Mouse (Mus musculus): ENCODE results near the gene Pcdh20. TPM values are rescaled to one million over a fixed set of nuclear protein-coding genes. Genes with fewer than 3 reads are reported as not detected.
A peak's percentile ranks its signal among the peaks of the same experiment; 100 is the strongest.

The Pcdh20 gene
- polyA plus RNA-seq (2012; rRNA removed): 0.99 and 1.1 TPM in 2 replicates
- 2.2 and 2.5 TPM in 2 replicates for polyA plus RNA-seq (2014; fragmentation: Nextera tagmentation; extraction: Ambion mirVana)

GRCm38 (mm10) chr14:88470495-88471434 is at the start of gene Pcdh20:
Gene Pcdh20 (minus strand): TSS chr14:88471396.
- no peak for TF ChIP-seq POLR2A (IDR thresholded peaks at IDR 0.05; ENCODE audit: borderline replicate concordance, extremely low read depth, insufficient read depth, insufficient read length)
- Histone ChIP-seq H3K36me3 (ENCODE audit: control insufficient read depth, insufficient read depth, low read length) (no peaks in the 10 kb centered on the region), H3K9ac (ENCODE audit: low read depth, low read length, severe bottlenecking) (peak within 1 kb of the TSS; percentile 39), H3K27ac (replicated peaks; ENCODE audit: low read depth, low read length) (no peak within 1 kb of the TSS), H3K4me1 (ENCODE audit: control insufficient read depth, insufficient read depth, low read length) (0 out of 2 replicates have a peak, but pooled peaks cover 2% of the 10 kb centered on the region), H3K4me3 (replicated peaks; ENCODE audit: low read length) (peak within 1 kb of the TSS; percentile 40), H3K9me3 (ENCODE audit: control insufficient read depth, low read length) (no peaks in the 10 kb centered on the region), H3K4me2 (replicated peaks; ENCODE audit: low read depth, low read length, severe bottlenecking) (peak within 1 kb of the TSS; percentile 67), H3K27me3 (ENCODE audit: control insufficient read depth, insufficient read depth, low read length) (peaks cover 12% of the 10 kb centered on the region)
- DNase-seq (ENCODE audit: low spot score): peak; percentile 13
- 2% methylated on average over 29 of the region's 29 CpGs for WGBS
- peak; percentile 60 for ATAC-seq (ENCODE audit: low FRiP score, low read depth)

- H3K27ac ChIP-seq (replicated peaks; ENCODE audit: low read depth, low read length): no peak overlapping the region
- H3K4me2 ChIP-seq (replicated peaks; ENCODE audit: low read depth, low read length, severe bottlenecking): no peak overlapping the region
- H3K27me3 ChIP-seq (ENCODE audit: control insufficient read depth, insufficient read depth, low read length): no peaks in the 10 kb centered on the region
- no peak overlapping the region for H3K4me3 ChIP-seq (replicated peaks; ENCODE audit: low read length)
- no peak overlapping the region for H3K9ac ChIP-seq (ENCODE audit: low read depth, low read length, severe bottlenecking)
- H3K36me3 ChIP-seq (ENCODE audit: control insufficient read depth, insufficient read depth, low read length): no peaks in the 10 kb centered on the region
- 53% methylated on average over 3 of the region's 3 CpGs for WGBS
- peak; percentile 30 for DNase-seq (ENCODE audit: low spot score)
- ATAC-seq (ENCODE audit: low FRiP score, low read depth): no peak
- TF ChIP-seq POLR2A (IDR thresholded peaks at IDR 0.05; ENCODE audit: borderline replicate concordance, extremely low read depth, insufficient read depth, insufficient read length): no peak
- H3K9me3 ChIP-seq (ENCODE audit: control insufficient read depth, low read length): no peaks in the 10 kb centered on the region
- no peaks in the 10 kb centered on the region for H3K4me1 ChIP-seq (ENCODE audit: control insufficient read depth, insufficient read depth, low read length)
Measured at GRCm38 (mm10) chr14:88479909-88480308, 8.7 kb upstream of the Pcdh20 start.

- peak overlapping the region; percentile 67 for H3K4me2 ChIP-seq (replicated peaks; ENCODE audit: low read depth, low read length, severe bottlenecking)
- H3K27ac ChIP-seq (replicated peaks; ENCODE audit: low read depth, low read length): no peak overlapping the region
- no peaks in the 10 kb centered on the region for H3K9me3 ChIP-seq (ENCODE audit: control insufficient read depth, low read length)
- H3K27me3 ChIP-seq (ENCODE audit: control insufficient read depth, insufficient read depth, low read length): peaks cover 12% of the 10 kb centered on the region
- ATAC-seq (ENCODE audit: low FRiP score, low read depth) (no peak), DNase-seq (ENCODE audit: low spot score) (peak; percentile 9)
- peak overlapping the region; percentile 40 for H3K4me3 ChIP-seq (replicated peaks; ENCODE audit: low read length)
- 3% methylated on average over 9 of the region's 9 CpGs for WGBS
- H3K36me3 ChIP-seq (ENCODE audit: control insufficient read depth, insufficient read depth, low read length): no peaks in the 10 kb centered on the region
- 0 out of 2 replicates have a peak, but pooled peaks cover 2% of the 10 kb centered on the region for H3K4me1 ChIP-seq (ENCODE audit: control insufficient read depth, insufficient read depth, low read length)
- H3K9ac ChIP-seq (ENCODE audit: low read depth, low read length, severe bottlenecking): peak overlapping the region; percentile 36; the same call in 1 of the 2 replicates
- TF ChIP-seq POLR2A (IDR thresholded peaks at IDR 0.05; ENCODE audit: borderline replicate concordance, extremely low read depth, insufficient read depth, insufficient read length): no peak
Measured at GRCm38 (mm10) chr14:88469956-88470355, 1.2 kb downstream of the Pcdh20 start.

GRCm38 (mm10) chr14:88469361-88469760 is 1.8 kb downstream of the Pcdh20 start:
- H3K9ac ChIP-seq (ENCODE audit: low read depth, low read length, severe bottlenecking): peak overlapping the region; percentile 36; the same call in 1 of the 2 replicates
- 0 out of 2 replicates have a peak, but pooled peaks cover 2% of the 10 kb centered on the region for H3K4me1 ChIP-seq (ENCODE audit: control insufficient read depth, insufficient read depth, low read length)
- ATAC-seq (ENCODE audit: low FRiP score, low read depth) (no peak), DNase-seq (ENCODE audit: low spot score) (peak; percentile 6)
- no peak for TF ChIP-seq POLR2A (IDR thresholded peaks at IDR 0.05; ENCODE audit: borderline replicate concordance, extremely low read depth, insufficient read depth, insufficient read length)
- H3K9me3 ChIP-seq (ENCODE audit: control insufficient read depth, low read length): no peaks in the 10 kb centered on the region
- peak overlapping the region; percentile 40 for H3K4me3 ChIP-seq (replicated peaks; ENCODE audit: low read length)
- H3K27me3 ChIP-seq (ENCODE audit: control insufficient read depth, insufficient read depth, low read length): peaks cover 12% of the 10 kb centered on the region
- no peaks in the 10 kb centered on the region for H3K36me3 ChIP-seq (ENCODE audit: control insufficient read depth, insufficient read depth, low read length)
- H3K4me2 ChIP-seq (replicated peaks; ENCODE audit: low read depth, low read length, severe bottlenecking): peak overlapping the region; percentile 67
- WGBS: 3% methylated on average over 17 of the region's 18 CpGs
- no peak overlapping the region for H3K27ac ChIP-seq (replicated peaks; ENCODE audit: low read depth, low read length)

GRCm38 (mm10) chr14:88466416-88466815 is 4.8 kb downstream of the Pcdh20 start:
- H3K4me1 ChIP-seq (ENCODE audit: control insufficient read depth, insufficient read depth, low read length): 0 out of 2 replicates have a peak, but pooled peaks cover 2% of the 10 kb centered on the region
- H3K4me2 ChIP-seq (replicated peaks; ENCODE audit: low read depth, low read length, severe bottlenecking): no peak overlapping the region
- no peaks in the 10 kb centered on the region for H3K9me3 ChIP-seq (ENCODE audit: control insufficient read depth, low read length)
- peak; percentile 42 for DNase-seq (ENCODE audit: low spot score)
- H3K27me3 ChIP-seq (ENCODE audit: control insufficient read depth, insufficient read depth, low read length): peaks cover 12% of the 10 kb centered on the region
- no peak overlapping the region for H3K9ac ChIP-seq (ENCODE audit: low read depth, low read length, severe bottlenecking)
- no peak for TF ChIP-seq POLR2A (IDR thresholded peaks at IDR 0.05; ENCODE audit: borderline replicate concordance, extremely low read depth, insufficient read depth, insufficient read length)
- H3K27ac ChIP-seq (replicated peaks; ENCODE audit: low read depth, low read length): no peak overlapping the region
- H3K36me3 ChIP-seq (ENCODE audit: control insufficient read depth, insufficient read depth, low read length): no peaks in the 10 kb centered on the region
- H3K4me3 ChIP-seq (replicated peaks; ENCODE audit: low read length): no peak overlapping the region
- WGBS: 89% methylated on average over 1 of the region's 1 CpGs
- no peak for ATAC-seq (ENCODE audit: low FRiP score, low read depth)
